23 mouse cellular contexts compared by ENCODE assay signal in the genomic region with DNA sequence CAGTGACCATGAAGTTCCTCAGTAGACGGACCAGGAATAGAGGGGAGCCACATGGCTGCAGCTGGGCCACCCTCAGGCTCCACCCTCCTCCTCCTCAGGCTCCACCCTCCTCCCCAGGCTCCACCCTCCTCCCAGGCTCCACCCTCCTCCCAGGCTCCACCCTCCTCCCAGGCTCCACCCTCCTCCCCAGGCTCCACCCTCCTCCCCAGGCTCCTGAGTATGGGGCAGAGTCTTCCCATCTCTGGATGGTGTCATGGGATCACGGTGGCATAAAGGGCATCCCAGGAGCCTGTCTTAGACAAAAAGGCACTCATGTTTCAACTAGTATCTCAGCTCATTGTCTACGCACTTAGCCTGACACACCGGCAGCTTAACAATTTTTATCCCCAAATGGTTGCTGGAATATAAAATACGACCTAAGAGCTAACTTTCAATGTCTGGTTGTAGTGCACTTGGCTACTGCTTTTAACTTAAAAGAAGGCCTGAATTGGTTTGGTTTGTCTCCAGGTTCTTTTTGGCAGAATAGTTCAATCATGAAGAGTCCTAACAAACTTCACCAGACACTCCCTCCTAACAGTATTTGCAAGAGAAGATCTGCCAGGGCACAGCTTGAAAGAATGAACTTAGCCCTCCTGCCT. TPM values are rescaled to one million over a fixed set of nuclear protein-coding genes. Genes with fewer than 3 reads are reported as not detected.
"Had no signal": no experiment of that assay in that cellular context is flagged by ENCODE, and none has a peak within 500 bp of the region (broad histone marks: within the 10 kb centered on the region; RNA-seq: fewer than 3 reads in every experiment).

No protein-coding gene starts in this region.

- H3K4me2 ChIP-seq: intestine, embryonic 15.5 days; lung, embryonic 14.5 days; midbrain, embryonic 11.5 days; midbrain, embryonic 15.5 days; neural tube, embryonic 12.5 days had no signal

- ATAC-seq: intestine, embryonic 15.5 days; midbrain, embryonic 15.5 days had no signal

- H3K4me3 ChIP-seq: intestine, embryonic 15.5 days; layer of hippocampus, adult 2 months; limb, embryonic 10.5 days; megakaryocyte, embryonic 14.5 days; midbrain, embryonic 15.5 days; neural tube, embryonic 12.5 days had no signal

- H3K36me3 ChIP-seq: intestine, embryonic 15.5 days; limb, embryonic 10.5 days; midbrain, embryonic 15.5 days; neural tube, embryonic 12.5 days had no signal

- DNase-seq: kidney, adult 18-20 months; kidney, postnatal 10 days; kidney, postnatal 4 days; lung, embryonic 14.5 days; lung, postnatal 10 days; right cerebral cortex, postnatal 4 days; thymus, adult 2 months; thymus, postnatal 25 days had no signal

- H3K4me1 ChIP-seq: midbrain, embryonic 15.5 days had no signal

- H3K9me3 ChIP-seq: intestine, embryonic 15.5 days; limb, embryonic 10.5 days; midbrain, embryonic 15.5 days; neural tube, embryonic 12.5 days had no signal

- H3K9ac ChIP-seq: intestine, embryonic 15.5 days; lung, embryonic 14.5 days; midbrain, embryonic 15.5 days; neural tube, embryonic 12.5 days had no signal

- H3K27ac ChIP-seq: intestine, embryonic 15.5 days; layer of hippocampus, adult 2 months; limb, embryonic 10.5 days; macrophage; midbrain, embryonic 15.5 days; neural tube, embryonic 12.5 days had no signal

RNA-seq across cellular contexts. Expression of gene Rbp4, which starts 4.8 kb away (rescaled TPM):
- total RNA-seq: monocyte, adult 5-6 weeks; neutrophil, adult 5-6 weeks had no signal
- polyA plus RNA-seq: macrophage had no signal

RNA-seq across cellular contexts. Expression of gene Pde6c, which starts 12.3 kb away (rescaled TPM):
- total RNA-seq: monocyte, adult 5-6 weeks; neutrophil, adult 5-6 weeks had no signal
- polyA plus RNA-seq: kidney, embryonic 14.5 days; limb, embryonic 10.5 days; lung, embryonic 14.5 days; macrophage; neural tube, embryonic 12.5 days; spleen, adult 2 months; thymus, adult 2 months; urinary bladder, adult 2 months had no signal

RNA-seq across cellular contexts. Expression of gene Ffar4, which starts 23.4 kb away (rescaled TPM):
- total RNA-seq: layer of hippocampus, adult 2 months; layer of hippocampus, postnatal 10 days; left cerebral cortex, adult 18-20 months; monocyte, adult 5-6 weeks; neutrophil, adult 5-6 weeks had no signal
- polyA plus RNA-seq: macrophage; midbrain, embryonic 11.5 days; neural tube, embryonic 12.5 days had no signal
